Mouse (Mus musculus): ENCODE data around the gene Chrnb2. TPM values are rescaled to one million over a fixed set of nuclear protein-coding genes. Genes with fewer than 3 reads are reported as not detected.

Gene Chrnb2
- total and polyA plus RNA-seq, 2 experiments from 2014 or later: 0.11 to 0.20 TPM

GRCm38 (mm10) chr3:89774236-89774960 is 10.0 kb upstream of the Chrnb2 start:
- H3K9ac ChIP-seq (replicated peaks; ENCODE audit: low read depth, low read length): peak overlapping the region; percentile 96
- H3K27me3 ChIP-seq (ENCODE audit: control insufficient read depth, insufficient read depth, low read length): no peaks in the 10 kb centered on the region
- TF ChIP-seq CTCF (IDR thresholded peaks at IDR 0.05; ENCODE audit: low read depth) (no peak), EP300 (IDR thresholded peaks at IDR 0.05; ENCODE audit: low read depth) (no peak)
- DNase-seq (ENCODE audit: low spot score): no peak
- no peaks in the 10 kb centered on the region for H3K9me3 ChIP-seq (replicated peaks; ENCODE audit: control insufficient read depth, low read length)
- no peak for ATAC-seq (ENCODE audit: insufficient read depth, low read depth)
- 24% methylated on average over 15 of the region's 15 CpGs for WGBS
- peaks cover 40% of the 10 kb centered on the region for H3K36me3 ChIP-seq (replicated peaks; ENCODE audit: control insufficient read depth, insufficient read depth, low read length)
- H3K4me2 ChIP-seq (ENCODE audit: low read depth, low read length): peak overlapping the region; percentile 92
- peaks cover 23% of the 10 kb centered on the region for H3K4me1 ChIP-seq (ENCODE audit: control insufficient read depth, insufficient read depth)
- H3K27ac ChIP-seq (ENCODE audit: low read depth): peak overlapping the region; percentile 95
- peak overlapping the region; percentile 89 for H3K4me3 ChIP-seq (ENCODE audit: low read depth, low read length)

GRCm38 (mm10) chr3:89773740-89774211 is 9.3 kb upstream of the Chrnb2 start:
- Histone ChIP-seq H3K27ac (ENCODE audit: low read depth) (peak overlapping the region; percentile 95), H3K4me1 (ENCODE audit: control insufficient read depth, insufficient read depth) (peaks cover 23% of the 10 kb centered on the region), H3K9me3 (replicated peaks; ENCODE audit: control insufficient read depth, low read length) (no peaks in the 10 kb centered on the region), H3K27me3 (ENCODE audit: control insufficient read depth, insufficient read depth, low read length) (no peaks in the 10 kb centered on the region), H3K4me2 (ENCODE audit: low read depth, low read length) (peak overlapping the region; percentile 92), H3K9ac (replicated peaks; ENCODE audit: low read depth, low read length) (peak overlapping the region; percentile 96), H3K36me3 (replicated peaks; ENCODE audit: control insufficient read depth, insufficient read depth, low read length) (peaks cover 34% of the 10 kb centered on the region), H3K4me3 (ENCODE audit: low read depth, low read length) (peak overlapping the region; percentile 89)
- DNase-seq (ENCODE audit: low spot score): no peak
- no peak for TF ChIP-seq EP300 (IDR thresholded peaks at IDR 0.05; ENCODE audit: low read depth)
- TF ChIP-seq CTCF (IDR thresholded peaks at IDR 0.05; ENCODE audit: low read depth): no peak
- 3% methylated on average over 20 of the region's 37 CpGs for WGBS
- ATAC-seq (ENCODE audit: insufficient read depth, low read depth): peak; percentile 24

GRCm38 (mm10) chr3:89772968-89773709 is 8.7 kb upstream of the Chrnb2 start, which contains the start of gene Ube2q1:
Gene Ube2q1, plus strand, starts transcription at chr3:89773616.
- Histone ChIP-seq H3K4me2 (ENCODE audit: low read depth, low read length) (peak within 1 kb of the TSS; percentile 92), H3K9me3 (replicated peaks; ENCODE audit: control insufficient read depth, low read length) (no peaks in the 10 kb centered on the region), H3K9ac (replicated peaks; ENCODE audit: low read depth, low read length) (peak within 1 kb of the TSS; percentile 96), H3K36me3 (replicated peaks; ENCODE audit: control insufficient read depth, insufficient read depth, low read length) (peaks cover 28% of the 10 kb centered on the region), H3K27me3 (ENCODE audit: control insufficient read depth, insufficient read depth, low read length) (no peaks in the 10 kb centered on the region), H3K4me3 (ENCODE audit: low read depth, low read length) (peak within 1 kb of the TSS; percentile 89), H3K4me1 (ENCODE audit: control insufficient read depth, insufficient read depth) (peaks cover 23% of the 10 kb centered on the region), H3K27ac (ENCODE audit: low read depth) (peak within 1 kb of the TSS; percentile 95)
- WGBS: under 1% methylated on average over 57 of the region's 90 CpGs
- peak; percentile 93 for DNase-seq (ENCODE audit: low spot score)
- ATAC-seq (ENCODE audit: insufficient read depth, low read depth): peak; percentile 95
- TF ChIP-seq CTCF (IDR thresholded peaks at IDR 0.05; ENCODE audit: low read depth) (no peak), EP300 (IDR thresholded peaks at IDR 0.05; ENCODE audit: low read depth) (peak; percentile 94)

GRCm38 (mm10) chr3:89772588-89772967 is 8.1 kb upstream of the Chrnb2 start:
- no peaks in the 10 kb centered on the region for H3K27me3 ChIP-seq (ENCODE audit: control insufficient read depth, insufficient read depth, low read length)
- peak overlapping the region; percentile 89 for H3K4me3 ChIP-seq (ENCODE audit: low read depth, low read length)
- H3K9me3 ChIP-seq (replicated peaks; ENCODE audit: control insufficient read depth, low read length): no peaks in the 10 kb centered on the region
- peak overlapping the region; percentile 61 for H3K9ac ChIP-seq (replicated peaks; ENCODE audit: low read depth, low read length)
- ATAC-seq (ENCODE audit: insufficient read depth, low read depth) (peak; percentile 50), DNase-seq (ENCODE audit: low spot score) (peak; percentile 86)
- 2% methylated on average over 17 of the region's 17 CpGs for WGBS
- H3K4me1 ChIP-seq (ENCODE audit: control insufficient read depth, insufficient read depth): peaks cover 23% of the 10 kb centered on the region
- peak overlapping the region; percentile 95 for H3K27ac ChIP-seq (ENCODE audit: low read depth)
- TF ChIP-seq CTCF (IDR thresholded peaks at IDR 0.05; ENCODE audit: low read depth) (peak; percentile 98), EP300 (IDR thresholded peaks at IDR 0.05; ENCODE audit: low read depth) (no peak)
- peaks cover 22% of the 10 kb centered on the region for H3K36me3 ChIP-seq (replicated peaks; ENCODE audit: control insufficient read depth, insufficient read depth, low read length)
- peak overlapping the region; percentile 92 for H3K4me2 ChIP-seq (ENCODE audit: low read depth, low read length)

- no peak overlapping the region for H3K27ac ChIP-seq (ENCODE audit: low read depth)
- H3K4me1 ChIP-seq (ENCODE audit: control insufficient read depth, insufficient read depth): peaks cover 20% of the 10 kb centered on the region
- DNase-seq (ENCODE audit: low spot score) (no peak), ATAC-seq (ENCODE audit: insufficient read depth, low read depth) (no peak)
- H3K4me3 ChIP-seq (ENCODE audit: low read depth, low read length): no peak overlapping the region
- TF ChIP-seq CTCF (IDR thresholded peaks at IDR 0.05; ENCODE audit: low read depth) (no peak), EP300 (IDR thresholded peaks at IDR 0.05; ENCODE audit: low read depth) (no peak)
- WGBS: 49% methylated on average over 2 of the region's 2 CpGs
- H3K36me3 ChIP-seq (replicated peaks; ENCODE audit: control insufficient read depth, insufficient read depth, low read length): 0 out of 2 replicates have a peak, but pooled peaks cover 3% of the 10 kb centered on the region
- no peaks in the 10 kb centered on the region for H3K27me3 ChIP-seq (ENCODE audit: control insufficient read depth, insufficient read depth, low read length)
- no peaks in the 10 kb centered on the region for H3K9me3 ChIP-seq (replicated peaks; ENCODE audit: control insufficient read depth, low read length)
- H3K9ac ChIP-seq (replicated peaks; ENCODE audit: low read depth, low read length): no peak overlapping the region
- H3K4me2 ChIP-seq (ENCODE audit: low read depth, low read length): no peak overlapping the region
Observed at GRCm38 (mm10) chr3:89770425-89771002, 6.1 kb upstream of the Chrnb2 start.
